Mouse (Mus musculus) gastrocnemius, postnatal 10 days (tissue): Measurements from ENCODE around the gene Antxr2. TPM values are rescaled to one million over a fixed set of nuclear protein-coding genes. Genes with fewer than 3 reads are reported as not detected.

Experiments used
- DNase-seq: peaks from one replicate; pipeline ENCODE4 v3.0.0; 2021; ENCODE audit warnings: mixed read lengths
- long read RNA-seq, 2 experiments: library from polyadenylated mRNA; stranded (forward); transcript quantifications; one replicate each; pipeline ENCODE4 v2.0.0; 2021
- total RNA-seq, 2 experiments: library from RNA; stranded (reverse); gene quantifications; 2 replicates each; pipeline ENCODE4 v1.2.3; 2021

The Antxr2 gene
- 10 to 100 TPM; 25.8 to 35.6 TPM for total RNA-seq
- long read RNA-seq, experiment 1, full-length matches to known transcripts, result 86 of 98 reads
- long read RNA-seq, experiment 1, partial matches to known transcripts, result 0 of 98 reads
- long read RNA-seq, experiment 1, other reads (novel, unspliced or antisense), result 12 of 98 reads
- long read RNA-seq, experiment 2, full-length matches to known transcripts, result 50 of 58 reads
- long read RNA-seq, experiment 2, partial matches to known transcripts, result 2 of 58 reads
- long read RNA-seq, experiment 2, other reads (novel, unspliced or antisense), result 6 of 58 reads

DNA sequence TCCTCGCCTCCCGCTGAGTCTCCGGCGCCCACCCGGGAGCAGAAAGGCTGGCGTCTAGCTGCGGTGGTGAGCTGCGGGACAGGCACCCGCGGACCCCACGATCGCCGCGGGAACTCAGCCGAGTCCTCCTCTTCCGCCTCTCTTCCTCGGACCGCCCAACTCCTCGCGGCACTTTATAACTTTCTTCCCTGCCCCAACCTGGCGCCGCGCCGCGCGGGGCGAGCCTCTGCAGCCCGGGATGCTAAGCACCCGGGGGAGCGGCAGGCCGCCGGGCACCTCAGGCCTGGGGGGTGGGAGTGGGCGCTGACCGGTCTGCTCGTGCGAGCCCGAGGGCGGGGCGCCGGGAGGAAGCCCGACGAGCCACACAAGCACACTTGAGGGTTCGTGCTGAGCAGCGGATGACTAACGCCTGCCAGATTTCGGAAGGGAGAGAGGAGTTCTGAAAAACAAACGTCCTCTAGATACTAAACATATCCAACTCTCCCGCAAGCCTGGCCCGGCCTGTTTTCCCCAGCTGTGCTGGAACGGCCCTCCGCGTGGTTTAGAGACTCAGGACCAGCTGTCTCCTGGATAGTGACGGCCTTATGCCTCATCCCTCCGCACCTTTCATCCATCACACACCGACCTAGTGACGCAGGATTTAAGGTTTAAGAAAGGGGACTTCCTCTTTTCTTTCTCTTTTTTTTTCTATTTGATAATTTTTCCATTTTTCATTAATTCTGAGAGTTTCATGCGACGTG lies at the start of gene Antxr2:
TSS of gene Antxr2 (minus strand) at position 142 of the 740 bp plus-strand sequence.
- DNase-seq, result peak; percentile 77

DNA sequence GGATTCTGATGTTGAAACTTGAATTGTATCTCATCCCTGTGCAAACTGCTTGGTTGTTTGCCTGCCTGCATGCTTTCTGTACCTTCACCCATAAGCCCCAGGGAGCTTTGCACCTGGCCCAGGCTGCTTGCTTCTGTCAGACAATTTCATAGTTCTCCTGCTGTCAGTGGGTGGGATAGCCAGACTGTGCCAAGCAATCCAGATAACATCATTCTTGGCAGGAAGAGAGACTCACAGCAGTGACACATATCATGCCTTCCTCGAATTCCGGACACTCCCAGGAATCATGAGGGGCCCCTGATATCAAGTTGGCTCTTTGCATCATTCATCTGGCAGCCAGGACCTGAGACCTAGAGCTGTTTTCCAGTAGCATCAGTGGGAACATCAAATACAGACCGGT lies 45.8 kb upstream of the Antxr2 start:
- DNase-seq, result no peak

DNA sequence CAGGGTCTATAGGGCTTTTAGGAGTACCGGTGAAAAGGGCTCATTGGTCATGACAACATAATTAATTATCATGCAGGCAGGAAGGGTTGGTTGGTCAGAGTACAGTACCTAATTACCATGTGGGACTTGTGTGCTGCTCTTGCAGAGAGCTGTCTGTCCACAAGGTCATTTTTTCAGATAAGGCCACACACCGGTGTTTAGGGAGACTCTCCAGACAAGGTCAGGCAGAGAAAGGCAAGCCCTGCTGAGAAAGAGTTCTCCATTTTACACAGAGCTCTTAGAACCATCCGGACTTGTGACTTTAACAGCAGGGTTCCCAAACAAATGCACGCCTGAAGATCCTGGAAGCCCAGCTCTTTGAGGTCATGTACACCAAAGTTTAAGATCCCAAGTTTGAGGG lies 38.3 kb upstream of the Antxr2 start:
- DNase-seq, result no peak

DNA sequence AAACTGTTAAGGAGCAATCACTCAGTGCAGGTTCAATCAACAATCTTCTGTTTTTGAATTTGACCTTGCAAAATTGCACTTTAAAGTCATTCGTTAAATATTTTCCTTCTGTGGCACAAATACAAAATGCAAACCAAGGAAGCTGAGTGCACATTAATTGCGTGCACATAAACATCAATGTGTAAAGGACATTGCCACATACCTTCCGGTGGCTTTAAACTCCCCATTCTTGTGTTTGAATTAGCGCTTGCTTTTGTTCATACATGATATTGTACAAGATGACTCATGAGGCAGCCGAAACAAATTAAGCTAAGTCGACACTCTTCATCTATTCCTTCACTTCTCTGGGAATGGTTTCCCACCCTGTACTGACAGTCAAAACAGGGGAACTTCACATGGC lies 24.4 kb upstream of the Antxr2 start:
- no peak for DNase-seq

DNA sequence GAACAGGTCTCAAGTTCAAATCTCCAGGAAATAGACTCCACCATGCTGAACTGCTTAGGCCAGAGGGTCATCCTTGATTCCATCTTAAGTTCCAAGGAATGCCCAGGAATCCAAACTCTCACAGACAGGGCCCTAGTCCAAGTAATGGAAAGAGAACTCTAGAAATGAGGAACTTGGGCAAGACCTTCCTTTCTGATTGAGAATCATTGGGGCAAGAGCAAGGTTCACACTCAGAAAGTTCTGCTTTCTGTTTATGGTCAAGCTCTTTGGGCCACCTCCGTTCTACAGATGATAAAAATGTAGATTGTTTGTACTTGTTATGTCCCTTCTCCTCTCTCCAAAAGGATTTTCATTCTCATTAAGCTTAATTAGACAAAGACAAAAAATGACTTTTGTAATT lies 24.0 kb upstream of the Antxr2 start:
- no peak for DNase-seq

DNA sequence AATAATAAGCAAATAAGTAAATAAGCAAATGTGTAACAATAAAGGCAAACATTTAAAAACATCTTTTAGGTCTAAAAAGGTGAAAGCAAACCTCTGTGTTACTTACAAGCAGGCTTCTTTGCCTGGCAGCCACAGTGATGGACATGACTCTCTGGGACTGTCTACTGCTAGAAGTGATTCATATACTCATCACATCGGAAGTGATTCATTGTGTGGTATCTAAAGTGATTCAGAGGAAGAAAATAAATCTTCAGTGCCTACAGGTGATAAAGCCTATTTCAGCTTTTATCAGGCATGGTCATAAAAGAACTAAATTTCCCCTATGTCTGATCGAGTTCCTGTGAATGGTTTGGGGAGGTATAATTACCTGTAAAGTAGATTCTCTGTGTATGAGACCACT lies 4.1 kb upstream of the Antxr2 start:
- no peak for DNase-seq

DNA sequence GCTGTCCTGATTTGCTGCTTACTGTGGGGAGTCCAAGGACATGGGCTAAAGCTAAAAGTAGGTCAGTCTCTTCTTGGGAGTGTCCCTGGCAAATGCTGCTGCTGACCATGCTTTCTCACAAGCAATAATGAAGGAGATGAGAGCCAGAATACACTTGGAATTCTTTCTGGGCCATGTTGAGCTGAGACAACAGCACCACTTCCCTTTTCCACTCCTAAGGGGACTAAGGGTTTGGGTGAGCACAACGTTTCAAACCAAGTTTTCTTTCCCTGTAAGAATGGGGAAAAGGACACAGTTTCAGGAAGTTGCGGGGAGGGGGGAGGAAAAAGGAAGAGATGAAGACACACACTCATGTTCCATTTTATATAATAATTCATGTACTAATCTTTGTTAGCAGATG lies 3.4 kb upstream of the Antxr2 start:
- no peak for DNase-seq

DNA sequence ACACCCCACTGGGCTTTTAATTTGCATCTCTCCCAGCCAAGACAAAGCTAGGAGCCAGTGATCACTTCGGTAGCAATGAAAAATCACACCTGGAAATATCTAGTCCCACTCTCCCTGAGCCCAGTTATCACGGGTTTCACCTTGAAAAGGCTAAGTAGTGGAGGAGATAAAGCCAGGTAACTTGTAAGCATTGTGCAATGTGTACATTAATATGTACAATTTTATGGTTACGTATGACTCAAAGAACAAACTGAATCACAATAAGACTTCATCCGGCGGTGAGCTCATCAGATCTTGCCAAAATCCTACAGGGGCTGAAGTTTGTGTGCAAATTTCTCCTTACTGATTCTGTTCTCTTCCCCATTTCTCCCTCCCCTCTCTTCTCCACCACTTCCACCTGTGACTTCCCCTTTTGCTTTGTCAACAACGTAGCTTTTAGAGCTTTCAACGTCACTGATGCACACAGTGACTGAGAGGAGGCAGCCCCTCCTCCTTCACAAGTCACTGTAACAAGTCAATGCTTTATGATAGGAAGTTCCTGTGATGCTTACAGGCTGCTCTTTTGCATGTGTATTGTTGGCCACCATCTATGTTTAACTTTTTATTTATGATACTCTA lies 2.1 kb upstream of the Antxr2 start:
- DNase-seq, result no peak

DNA sequence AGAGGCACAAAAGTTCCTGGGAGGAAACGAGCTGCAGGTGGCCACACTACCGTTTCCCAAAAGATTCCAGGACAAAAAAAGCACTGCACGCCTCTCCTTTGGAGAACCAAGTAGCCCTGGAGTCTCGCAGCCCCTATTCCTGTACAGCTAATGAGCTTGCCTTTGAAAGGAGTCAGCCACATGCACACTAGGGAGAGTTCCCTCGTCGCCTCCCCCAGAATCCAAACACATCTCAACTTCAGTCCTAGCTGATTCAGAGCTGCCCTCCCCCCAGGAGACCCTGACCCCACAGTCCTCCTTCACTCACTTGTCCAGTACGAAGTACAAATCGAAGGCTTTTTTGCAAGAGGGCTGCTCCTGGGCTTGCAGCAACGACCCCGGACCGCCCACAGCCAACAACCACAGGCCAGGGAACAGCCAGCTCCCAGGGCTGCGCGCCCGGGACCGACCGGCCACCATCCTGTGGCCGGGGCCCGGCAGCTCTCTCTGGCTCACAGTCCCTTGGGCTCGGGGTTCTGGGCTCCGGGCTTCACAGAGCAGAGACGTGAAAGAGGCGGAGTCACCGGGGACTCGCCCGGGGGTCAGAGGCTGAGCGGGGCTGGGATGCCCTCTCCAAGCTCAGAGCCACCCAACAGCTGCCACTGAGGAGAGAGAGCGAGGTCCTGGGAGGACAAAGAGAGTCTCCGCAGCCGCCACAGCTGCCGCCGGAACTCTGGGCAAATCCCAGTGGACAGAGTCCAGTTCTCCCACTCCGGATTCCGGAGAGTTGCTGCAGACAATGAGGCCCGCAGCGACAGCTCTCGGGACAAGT lies 547 bp downstream of the Antxr2 start:
- peak; percentile 66 for DNase-seq

DNA sequence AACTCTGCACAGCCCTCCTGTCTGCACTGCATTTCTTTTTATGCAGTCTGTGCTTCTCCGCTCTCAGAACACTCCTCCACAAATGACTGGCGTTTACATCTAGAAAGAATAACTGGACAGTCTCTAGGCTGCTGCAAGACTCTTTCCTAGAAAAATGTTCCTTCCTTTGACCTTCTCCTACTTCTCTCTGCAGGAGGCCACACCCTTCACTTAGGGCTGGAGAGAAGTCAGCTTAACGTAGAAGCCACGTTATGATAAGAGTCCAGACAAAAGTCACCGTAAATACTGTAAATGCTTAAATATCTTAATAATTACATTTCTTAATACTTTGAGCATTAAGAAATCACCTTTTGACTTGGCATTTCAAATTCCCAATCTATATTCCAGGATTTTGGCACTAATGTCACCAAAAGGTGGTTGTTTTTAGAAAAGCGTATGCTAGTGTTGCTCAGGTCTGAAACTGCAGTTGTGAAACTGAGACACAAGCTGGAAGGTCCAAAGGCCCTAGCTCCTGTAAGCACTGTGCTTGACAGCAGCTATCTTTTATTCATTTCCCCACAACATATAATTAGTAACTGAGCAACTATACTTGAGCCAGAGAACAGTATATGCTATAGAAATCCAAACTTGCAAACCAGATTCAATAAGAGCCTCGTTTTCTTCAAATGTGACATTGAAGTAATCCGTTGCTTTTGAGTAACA lies 3.0 kb downstream of the Antxr2 start:
- no peak for DNase-seq

DNA sequence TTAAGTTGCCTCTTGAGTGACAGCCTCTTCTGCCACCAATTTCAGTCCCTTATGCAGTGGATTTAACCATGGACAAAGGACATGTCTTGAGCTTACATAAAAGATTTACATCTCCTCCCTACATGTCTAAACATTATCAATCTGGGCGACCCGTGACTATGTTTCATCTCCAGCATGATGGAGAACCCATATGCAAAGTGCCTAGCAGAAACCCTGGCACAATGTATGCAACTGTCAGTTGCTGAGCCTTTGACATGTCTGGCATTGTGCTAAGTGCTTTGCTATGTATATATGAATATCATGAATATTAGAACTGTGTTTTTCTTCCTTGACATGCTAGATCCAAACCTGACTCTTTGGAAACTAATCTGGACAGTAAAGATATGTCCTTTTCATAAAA lies 4.9 kb downstream of the Antxr2 start:
- no peak for DNase-seq

DNA sequence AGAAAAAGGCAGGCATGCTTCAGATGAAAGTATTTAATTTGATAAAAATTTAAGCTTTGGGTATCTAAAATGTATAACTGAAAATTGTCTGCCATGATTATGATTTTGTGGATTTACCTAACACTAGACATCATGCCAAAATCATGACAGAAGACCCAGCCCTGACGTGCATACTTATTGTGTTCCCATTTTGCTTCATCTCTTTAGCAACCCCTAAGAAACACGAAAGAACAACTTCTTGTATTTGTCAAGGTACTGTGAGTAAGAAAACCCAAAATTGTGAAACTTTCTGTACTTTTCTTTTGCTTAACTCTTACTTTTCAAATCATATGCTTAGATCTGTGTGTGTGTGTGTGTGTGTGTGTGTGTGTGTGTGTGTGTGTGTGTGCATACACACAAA lies 6.3 kb downstream of the Antxr2 start:
- DNase-seq, result no peak

DNA sequence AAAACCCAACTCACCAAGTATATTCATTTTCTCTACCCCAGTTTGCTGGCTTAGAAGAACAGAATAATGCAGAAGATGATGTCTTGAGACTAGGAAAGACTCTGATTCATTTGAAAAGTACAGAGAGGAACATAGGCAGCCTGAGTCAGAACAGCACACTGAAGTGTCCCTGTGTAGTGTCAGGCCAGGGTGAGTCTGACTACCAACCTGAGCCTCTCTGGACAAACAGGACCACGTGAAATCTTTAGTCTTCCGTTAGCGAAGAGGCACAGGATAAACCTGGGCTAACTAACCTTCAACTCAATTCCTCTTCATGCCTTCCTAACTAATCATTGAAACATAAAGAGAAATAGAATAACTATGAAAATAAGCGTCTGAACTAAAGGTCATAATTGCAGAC lies 9.3 kb downstream of the Antxr2 start:
- no peak for DNase-seq

DNA sequence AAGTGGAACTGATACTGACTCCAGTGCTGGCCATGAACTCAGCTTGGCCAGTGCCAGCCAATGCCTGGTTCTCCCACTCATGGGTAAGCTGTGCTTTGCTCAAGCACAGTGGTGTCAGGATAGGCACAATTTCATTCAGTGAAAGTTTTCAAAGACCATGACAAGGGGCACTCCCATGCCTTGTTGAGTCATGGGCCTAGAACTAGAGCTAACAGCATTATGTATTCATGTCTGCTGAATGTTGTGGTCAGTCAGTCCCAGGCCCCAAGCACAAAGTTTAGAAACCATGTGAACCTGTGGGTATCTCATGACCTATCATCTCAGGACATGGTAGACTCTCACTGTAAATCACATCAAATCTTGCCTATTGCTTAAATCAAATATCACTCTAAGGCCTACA lies 10.2 kb downstream of the Antxr2 start:
- DNase-seq, result no peak

DNA sequence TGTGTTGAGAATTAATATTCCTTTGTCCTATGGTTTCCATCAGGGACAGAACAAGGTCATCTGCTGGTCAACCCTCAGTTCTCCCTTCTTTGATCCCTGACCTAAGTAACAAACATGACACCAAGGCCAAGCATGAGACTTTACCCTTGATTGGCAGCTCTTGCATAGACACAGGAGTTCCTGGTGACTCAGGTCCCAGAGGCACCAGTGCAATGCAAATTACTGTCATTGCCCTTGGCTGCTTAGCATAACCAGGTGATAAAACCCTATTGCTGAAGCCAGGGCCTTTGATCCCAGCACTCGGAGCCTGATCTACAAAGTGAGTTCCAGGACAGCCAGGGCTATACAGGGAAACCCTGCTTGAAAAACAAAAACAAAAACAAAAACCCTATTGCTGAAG lies 11.4 kb downstream of the Antxr2 start:
- DNase-seq, result no peak

DNA sequence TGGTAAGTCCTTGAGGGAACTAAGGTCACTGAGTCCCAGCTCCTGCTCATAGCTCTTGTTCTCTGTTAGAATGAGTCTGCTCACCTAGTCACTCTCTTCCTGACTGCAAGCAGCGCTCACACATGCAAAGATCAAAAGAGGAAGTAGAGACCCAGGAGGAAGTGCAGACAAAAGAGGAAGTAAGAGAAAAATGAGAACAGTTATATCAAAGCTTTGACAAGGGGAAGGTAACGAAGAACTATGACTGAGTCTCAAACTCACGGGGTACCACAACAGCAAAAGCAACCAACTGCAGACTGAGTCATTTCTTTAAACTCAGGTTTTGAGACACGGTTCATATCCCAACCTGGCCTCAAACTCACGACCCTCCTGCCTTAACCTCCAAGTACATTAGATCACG lies 12.7 kb downstream of the Antxr2 start:
- DNase-seq, result no peak

DNA sequence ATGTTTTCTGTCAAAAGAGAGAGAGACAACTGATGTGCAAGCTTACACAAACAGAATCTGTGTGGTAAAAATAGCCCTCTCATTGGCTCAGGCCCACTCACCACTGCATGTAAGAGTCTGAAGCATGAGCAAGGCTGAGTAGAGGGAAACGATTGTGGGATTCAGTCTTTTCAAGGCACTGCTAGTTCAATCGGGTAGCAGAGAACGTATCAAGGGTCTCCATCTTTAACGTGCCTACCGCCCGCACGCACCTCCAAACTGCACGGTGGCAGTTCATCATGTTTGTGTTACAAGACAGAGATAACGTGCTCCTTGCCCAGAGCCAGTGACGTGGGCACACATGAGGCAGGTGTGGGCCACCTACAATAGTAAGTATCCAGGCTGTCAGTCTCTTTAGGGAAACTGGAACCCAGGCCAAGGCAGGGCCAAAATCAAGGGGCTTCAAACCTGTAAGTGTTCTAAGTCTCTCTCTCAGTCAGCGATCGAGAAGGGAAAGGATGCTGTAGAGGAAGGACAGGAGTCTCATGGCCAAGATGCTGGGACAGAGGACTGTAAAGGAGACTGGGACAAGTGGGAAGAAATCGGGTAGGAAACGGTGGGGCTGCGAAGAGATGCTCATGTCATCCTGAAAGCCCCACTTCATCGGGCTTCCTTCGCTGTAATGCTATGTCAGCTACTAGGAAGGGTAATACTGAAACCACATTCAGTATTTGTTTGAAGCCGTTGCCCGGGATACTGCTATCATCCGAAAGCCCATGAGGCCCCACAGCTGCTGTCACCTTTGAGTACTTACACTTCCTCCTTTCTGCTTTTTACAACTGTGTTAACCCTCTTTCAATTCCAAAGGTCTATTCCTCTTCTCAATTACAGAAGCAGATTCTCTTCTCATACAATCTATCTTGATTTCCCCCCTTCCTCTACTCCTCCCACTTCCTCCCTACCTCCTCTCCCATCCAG lies 14.3 kb downstream of the Antxr2 start:
- no peak for DNase-seq

DNA sequence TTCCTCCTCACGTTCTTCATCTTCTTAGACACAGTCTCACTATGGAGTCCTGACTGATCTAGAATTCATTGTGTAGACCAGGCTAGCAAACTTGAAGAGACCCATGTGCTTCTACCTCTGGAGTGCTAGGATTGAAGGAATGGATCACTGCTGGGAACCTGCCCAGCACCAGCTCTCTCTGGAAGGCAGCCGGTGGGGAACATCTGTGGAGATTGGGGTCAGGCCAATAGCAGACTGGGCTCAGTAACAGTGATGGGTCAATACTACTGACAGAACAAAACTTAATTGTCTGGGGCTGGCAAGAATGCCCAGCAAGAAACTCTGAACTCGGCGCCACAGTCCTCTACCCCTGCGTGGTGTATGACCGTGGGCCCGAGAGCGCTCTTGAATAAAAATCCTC lies 25.1 kb downstream of the Antxr2 start:
- DNase-seq, result no peak

DNA sequence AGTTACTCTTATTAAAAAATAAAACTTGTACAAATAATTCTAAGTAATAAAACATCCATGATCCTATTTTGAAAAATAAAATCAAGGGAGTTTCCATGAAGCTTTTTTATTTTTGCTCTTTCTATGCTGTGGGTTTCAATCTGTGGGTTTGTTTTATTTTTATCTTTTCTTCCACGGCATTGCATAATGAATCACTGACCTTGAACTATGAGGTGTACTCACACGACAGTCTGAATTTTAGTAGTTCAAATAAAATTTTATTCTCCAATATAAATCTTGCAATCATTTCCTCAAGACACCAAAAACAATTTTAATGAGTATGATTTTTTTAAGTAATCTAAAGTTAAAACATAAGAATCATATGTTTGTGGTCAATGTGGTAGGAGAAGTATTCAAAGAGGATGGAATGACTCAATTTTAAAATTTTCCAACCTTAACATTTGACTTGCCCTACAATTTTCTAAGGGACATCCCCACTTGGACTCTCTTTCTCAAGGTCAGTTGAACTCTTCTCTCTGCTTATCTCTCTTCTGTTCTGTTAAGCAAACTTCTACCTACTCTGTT lies 31.5 kb downstream of the Antxr2 start:
- DNase-seq, result no peak

DNA sequence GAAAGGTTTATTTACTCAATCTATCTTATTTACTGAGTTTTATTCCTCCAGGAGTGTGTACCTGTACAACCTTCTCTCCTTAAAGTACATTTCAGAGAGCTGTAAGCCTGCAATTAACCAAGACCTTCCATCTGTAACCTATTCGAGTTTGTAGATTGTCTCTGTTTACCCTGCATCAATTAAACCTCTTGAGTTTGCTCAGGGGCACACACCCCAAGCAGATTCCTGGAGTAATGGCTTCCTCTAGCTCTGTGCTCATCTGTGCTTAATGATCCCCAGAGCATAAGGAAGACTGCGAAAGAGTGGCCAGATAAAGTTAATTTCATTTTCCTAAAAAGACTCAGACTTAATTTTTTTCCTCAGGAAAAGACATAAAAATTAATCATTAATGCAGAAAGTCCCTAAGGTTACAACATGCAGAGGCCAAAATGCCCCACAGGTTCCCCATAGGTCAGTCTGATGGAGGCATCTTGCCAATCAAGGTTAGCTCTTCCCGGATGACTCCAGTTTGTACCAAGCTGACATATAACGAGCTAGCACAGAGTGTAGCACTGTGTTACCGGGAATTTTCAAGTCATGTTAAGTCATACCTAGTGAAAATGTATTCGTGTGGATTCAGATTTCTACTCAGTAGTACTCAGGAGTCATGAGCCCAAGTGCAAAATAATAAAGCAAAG lies 34.2 kb downstream of the Antxr2 start:
- no peak for DNase-seq
